Mouse (Mus musculus): ENCODE results near the gene Zc3h12d. TPM values are rescaled to one million over a fixed set of nuclear protein-coding genes. Genes with fewer than 3 reads are reported as not detected.

Gene Zc3h12d
- polyA plus RNA-seq (2017; shearing (Covaris generic)) = 30.4 TPM

GRCm38 (mm10) chr10:7832171-7832676, at the start of gene Zc3h12d:
Gene Zc3h12d, plus strand, starts transcription at chr10:7832470.

GRCm38 (mm10) chr10:7792751-7793385, 39.4 kb upstream of the Zc3h12d start, which contains the start of the genes Ginm1 and Ppil4:
Gene Ginm1, minus strand, starts transcription at chr10:7792824.
Gene Ppil4, plus strand, starts transcription at chr10:7792891.

Other genes starting within 250 kb of the Zc3h12d start
- gene Lrp11, start 242.7 kb upstream of the Zc3h12d start, polyA plus RNA-seq (2017; shearing (Covaris generic)) = 2.2 TPM
- gene Nup43, start 165.0 kb upstream of the Zc3h12d start, polyA plus RNA-seq (2017; shearing (Covaris generic)) = 11.4 TPM
- gene Pcmt1, start 151.3 kb upstream of the Zc3h12d start, polyA plus RNA-seq (2017; shearing (Covaris generic)) = 89.7 TPM
- 18.5 TPM for gene Lats1, start 151.3 kb upstream of the Zc3h12d start, polyA plus RNA-seq (2017; shearing (Covaris generic))
- 106 TPM for gene Katna1, start 106.5 kb upstream of the Zc3h12d start, polyA plus RNA-seq (2017; shearing (Covaris generic))
- gene Ginm1, start 39.6 kb upstream of the Zc3h12d start, polyA plus RNA-seq (2017; shearing (Covaris generic)) = 73.5 TPM
- 94.2 TPM for gene Ppil4, start 39.6 kb upstream of the Zc3h12d start, polyA plus RNA-seq (2017; shearing (Covaris generic))
- 17.1 TPM for gene Tab2, start 123.8 kb downstream of the Zc3h12d start, polyA plus RNA-seq (2017; shearing (Covaris generic))